Mouse (Mus musculus): Measurements from ENCODE around the gene Prps1l3. TPM values are rescaled to one million over a fixed set of nuclear protein-coding genes. Genes with fewer than 3 reads are reported as not detected.

The Prps1l3 gene
- total RNA-seq, 2 experiments from 2014 or later: 16.0 to 18.1 TPM

- intact Hi-C loops (cut with DNase I): loop anchor here (10.0 kb wide), 1 partner anchor 1984 kb away; the partner anchor contains the start of gene Fbxo33
- DNase-seq (ENCODE audit: low spot score): no peak
These were observed 1.1 kb downstream of the Prps1l3 start for GRCm38 (mm10) chr12:57231085-57231875.

- no peak for DNase-seq (ENCODE audit: low spot score)
- intact Hi-C loops (cut with DNase I): loop anchor here (10.0 kb wide), 1 partner anchor 1981 kb away; the partner anchor contains the start of gene Fbxo33
These were observed 3.2 kb downstream of the Prps1l3 start for GRCm38 (mm10) chr12:57233386-57233785.

GRCm38 (mm10) chr12:57243671-57244495 lies 13.7 kb downstream of the Prps1l3 start:
- intact Hi-C loops (cut with DNase I): no loop called here
- no peak for DNase-seq (ENCODE audit: low spot score)

- no peak for DNase-seq (ENCODE audit: low spot score)
- intact Hi-C loops (cut with DNase I): no loop called here
These were observed 28.4 kb downstream of the Prps1l3 start for GRCm38 (mm10) chr12:57258572-57258971.

- DNase-seq (ENCODE audit: low spot score): no peak
- intact Hi-C loops (cut with DNase I): no loop called here
These were observed 45.2 kb downstream of the Prps1l3 start for GRCm38 (mm10) chr12:57275456-57275855.

- intact Hi-C loops (cut with DNase I): loop anchor here (1.0 to 10.0 kb wide), 2 partner anchors 263 to 506 kb away; partner anchors contain the start of gene Foxa1
- no peak for DNase-seq (ENCODE audit: low spot score)
These were observed 51.2 kb downstream of the Prps1l3 start for GRCm38 (mm10) chr12:57281155-57282114.

GRCm38 (mm10) chr12:57285303-57286059 lies 55.3 kb downstream of the Prps1l3 start:
- no peak for DNase-seq (ENCODE audit: low spot score)
- intact Hi-C loops (cut with DNase I): loop anchor here (10.0 kb wide), 1 partner anchor 259 kb away; the partner anchor contains the start of gene Foxa1

Other genes with a start within 250 kb of the Prps1l3 start
- under 1 TPM; 0.08 to 0.42 TPM for gene Slc25a21, start 32.9 kb upstream of the Prps1l3 start, total RNA-seq (2021)
- gene Mipol1, start within 50 bp of the Prps1l3 start, total RNA-seq (2021): 1 to 10 TPM; 4.0 to 4.4 TPM